Mouse (Mus musculus) E14TG2a.4 (cell line): Measurements from ENCODE around the gene Nlrc5.

Experiments
- CTCF ChIP-seq: conservative IDR thresholded peaks from 2 replicates; pipeline ENCODE4 v1.5.1; 2014; ENCODE audit warnings: low read length
- NANOG ChIP-seq: IDR thresholded peaks from 2 replicates; pipeline ENCODE4 v1.6.1; 2014; ENCODE audit warnings: borderline replicate concordance, low read length, mixed read lengths

DNA sequence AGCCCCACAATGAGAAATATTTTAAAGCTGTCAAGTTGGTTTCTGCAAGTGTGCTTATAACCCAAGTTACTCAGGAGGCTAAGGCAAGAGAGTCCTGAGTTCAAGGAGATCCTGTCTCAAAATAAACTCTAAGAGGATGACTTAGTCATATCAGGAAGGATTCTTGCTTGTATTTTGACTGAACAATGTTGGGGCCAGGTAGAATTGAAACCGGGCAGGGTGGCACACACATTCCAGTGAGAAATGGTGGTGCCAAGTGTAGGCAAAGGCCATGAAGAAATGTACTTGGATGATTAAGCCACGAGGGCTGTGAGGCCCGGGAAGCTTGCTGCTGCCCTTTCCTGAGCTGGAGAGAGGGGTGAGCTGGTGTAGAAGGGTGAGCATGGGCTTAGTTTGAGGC is 13.0 kb downstream of the Nlrc5 start:
- TF ChIP-seq CTCF (no peak), NANOG (no peak)
